Comparison of ENCODE assay signal across 11 mouse cellular contexts in genomic region chr7:80789061-80789460, GRCm38 (mm10). TPM values are rescaled to one million over a fixed set of nuclear protein-coding genes. Genes with fewer than 3 reads are reported as not detected.
DNase-seq lines count a peak whose midpoint lies in the region; ATAC-seq lines count a peak whose summit lies in the region.
"Had no signal": no experiment of that assay in that cellular context is flagged by ENCODE, and none has a peak within 500 bp of the region (broad histone marks: within the 10 kb centered on the region; RNA-seq: fewer than 3 reads in every experiment).

No protein-coding gene starts in this region.

- no peak for ATAC-seq in embryonic facial prominence, embryonic 11.5 days (replicated peaks; ENCODE audit: insufficient number of reproducible peaks, low FRiP score, low TSS enrichment, low read depth)
- no peak for ATAC-seq in heart, embryonic 14.5 days (ENCODE audit: insufficient number of reproducible peaks, insufficient read depth, low FRiP score, low read depth)
- ATAC-seq in megakaryocyte-erythroid progenitor cell, adult 5-6 weeks (replicated peaks; ENCODE audit: low FRiP score, low TSS enrichment, poor library complexity, severe bottlenecking): peak; percentile 43; the same call in 1 of the 2 replicates
- ATAC-seq: forebrain, embryonic 13.5 days had no signal

- no peaks in the 10 kb centered on the region for H3K4me1 ChIP-seq in embryonic facial prominence, embryonic 11.5 days (ENCODE audit: control insufficient read depth, insufficient read depth, low read length)
- H3K4me1 ChIP-seq in embryonic facial prominence, embryonic 10.5 days: peaks cover 16% of the 10 kb centered on the region
- H3K4me1 ChIP-seq in heart, embryonic 14.5 days (ENCODE audit: control insufficient read depth in 2 of 2, insufficient read depth in 2 of 2, low read length in 2 of 2): peaks cover 18 to 57% of the 10 kb centered on the region in 2 experiments
- H3K4me1 ChIP-seq in forebrain, embryonic 10.5 days: peaks cover 11% of the 10 kb centered on the region
- H3K4me1 ChIP-seq: forebrain, embryonic 13.5 days; midbrain, embryonic 12.5 days had no signal

- peak; percentile 68 for DNase-seq in embryonic facial prominence, embryonic 11.5 days (ENCODE audit: low spot score)
- DNase-seq in embryonic facial prominence, embryonic 10.5 days (ENCODE audit: low spot score): no peak
- peak; percentile 54 for DNase-seq in A20 (ENCODE audit: low read depth, low spot score)
- DNase-seq in right cerebral cortex, postnatal 25 days: no peak
- DNase-seq in thymus, postnatal 25 days: no peak
- no peak for DNase-seq in forebrain, embryonic 10.5 days (ENCODE audit: extremely low spot score, low spot score)
- DNase-seq: cerebellum, adult 2 months had no signal

- H3K27ac ChIP-seq in embryonic facial prominence, embryonic 11.5 days (replicated peaks; ENCODE audit: low read depth, low read length): no peak overlapping the region
- no peak overlapping the region for H3K27ac ChIP-seq in embryonic facial prominence, embryonic 10.5 days (replicated peaks)
- peak overlapping the region in 1 of 2 experiments; percentile 83; a peak in 2 of 4 replicates for H3K27ac ChIP-seq in heart, embryonic 14.5 days (replicated peaks in 1 of 2; ENCODE audit: control insufficient read depth in 1 of 2, insufficient read depth in 1 of 2, low read depth in 2 of 2, low read length in 2 of 2)
- no peak overlapping the region for H3K27ac ChIP-seq in forebrain, embryonic 10.5 days
- H3K27ac ChIP-seq: forebrain, embryonic 13.5 days; midbrain, embryonic 12.5 days had no signal

- H3K4me2 ChIP-seq in embryonic facial prominence, embryonic 11.5 days (ENCODE audit: low read depth, low read length): no peak overlapping the region
- H3K4me2 ChIP-seq in heart, embryonic 14.5 days (ENCODE audit: low read length): peak overlapping the region; percentile 39
- H3K4me2 ChIP-seq: forebrain, embryonic 13.5 days; midbrain, embryonic 12.5 days had no signal

- H3K27me3 ChIP-seq in embryonic facial prominence, embryonic 11.5 days (ENCODE audit: control insufficient read depth, insufficient read depth, low read length): no peaks in the 10 kb centered on the region
- no peaks in the 10 kb centered on the region for H3K27me3 ChIP-seq in embryonic facial prominence, embryonic 10.5 days (replicated peaks; ENCODE audit: low read depth, poor library complexity, severe bottlenecking)
- H3K27me3 ChIP-seq in heart, embryonic 14.5 days (ENCODE audit: control insufficient read depth, insufficient read depth, low read length): no peaks in the 10 kb centered on the region
- H3K27me3 ChIP-seq in forebrain, embryonic 10.5 days (ENCODE audit: poor library complexity, severe bottlenecking): no peaks in the 10 kb centered on the region
- H3K27me3 ChIP-seq: forebrain, embryonic 13.5 days; midbrain, embryonic 12.5 days had no signal

- no peaks in the 10 kb centered on the region; the same call in 1 of the 2 replicates for H3K9me3 ChIP-seq in embryonic facial prominence, embryonic 11.5 days (replicated peaks; ENCODE audit: control insufficient read depth, low read length)
- H3K9me3 ChIP-seq in embryonic facial prominence, embryonic 10.5 days: peaks cover 5% of the 10 kb centered on the region; the same call in 1 of the 2 replicates
- H3K9me3 ChIP-seq in heart, embryonic 14.5 days (ENCODE audit: control insufficient read depth, low read length): no peaks in the 10 kb centered on the region
- peaks cover 7% of the 10 kb centered on the region for H3K9me3 ChIP-seq in forebrain, embryonic 10.5 days
- H3K9me3 ChIP-seq: forebrain, embryonic 13.5 days had no signal

- WGBS in embryonic facial prominence, embryonic 11.5 days: 31% methylated on average over 1 of the region's 1 CpGs
- WGBS in embryonic facial prominence, embryonic 10.5 days: 35% methylated on average over 1 of the region's 1 CpGs
- 0% methylated on average over 1 of the region's 1 CpGs for WGBS in heart, embryonic 14.5 days
- WGBS in forebrain, embryonic 10.5 days: 71% methylated on average over 1 of the region's 1 CpGs

- H3K4me3 ChIP-seq in embryonic facial prominence, embryonic 11.5 days (ENCODE audit: low read depth, low read length): no peak overlapping the region
- no peak overlapping the region for H3K4me3 ChIP-seq in embryonic facial prominence, embryonic 10.5 days
- H3K4me3 ChIP-seq in heart, embryonic 14.5 days (ENCODE audit: control insufficient read depth in 1 of 2, insufficient read depth in 1 of 2, low read depth in 1 of 2, low read length in 2 of 2): no peak overlapping the region
- H3K4me3 ChIP-seq in forebrain, embryonic 10.5 days: no peak overlapping the region
- H3K4me3 ChIP-seq: forebrain, embryonic 13.5 days; midbrain, embryonic 12.5 days had no signal

- no peaks in the 10 kb centered on the region for H3K36me3 ChIP-seq in embryonic facial prominence, embryonic 11.5 days (replicated peaks; ENCODE audit: control insufficient read depth, insufficient read depth, low read depth, low read length)
- peaks cover 8% of the 10 kb centered on the region for H3K36me3 ChIP-seq in embryonic facial prominence, embryonic 10.5 days (replicated peaks)
- H3K36me3 ChIP-seq in heart, embryonic 14.5 days (ENCODE audit: control insufficient read depth, insufficient read depth, low read length): peaks cover 17% of the 10 kb centered on the region
- H3K36me3 ChIP-seq in forebrain, embryonic 10.5 days (replicated peaks): peaks cover 10% of the 10 kb centered on the region

- no peak overlapping the region for H3K9ac ChIP-seq in embryonic facial prominence, embryonic 11.5 days (replicated peaks; ENCODE audit: low read length)
- no peak overlapping the region for H3K9ac ChIP-seq in heart, embryonic 14.5 days (ENCODE audit: low read length)
- H3K9ac ChIP-seq: forebrain, embryonic 13.5 days; midbrain, embryonic 12.5 days had no signal

RNA-seq across cellular contexts. Expression of gene Iqgap1, which starts 36.7 kb away (rescaled TPM):
- polyA plus RNA-seq in embryonic facial prominence, embryonic 11.5 days (2014; fragmentation: Nextera tagmentation; extraction: Ambion mirVana): 30.4 and 32.6 TPM in 2 replicates
- 29.2 and 29.3 TPM in 2 replicates for polyA plus RNA-seq in embryonic facial prominence, embryonic 10.5 days (2016; fragmentation: Nextera tagmentation; extraction: Ambion mirVana)
- polyA plus RNA-seq in heart, embryonic 14.5 days (2014; fragmentation: Nextera tagmentation; extraction: Ambion mirVana): 39.4 and 40.0 TPM in 2 replicates
- 31.2 and 41.7 TPM in 2 replicates for total RNA-seq in megakaryocyte-erythroid progenitor cell, adult 5-6 weeks (2014; fragmentation: Nextera tagmentation)
- total RNA-seq in megakaryocyte-erythroid progenitor cell, adult 5-6 weeks (2017): 39.6 and 54.4 TPM in 2 replicates
- 29.1 TPM in 2 replicates for polyA plus RNA-seq in forebrain, embryonic 10.5 days (2016; fragmentation: Nextera tagmentation; extraction: Ambion mirVana)

Comparison
In these comparisons a context has a peak if more than half of its experiments do, and no peak if none do; other contexts are left out.
1. DNase-seq: peak in embryonic facial prominence, embryonic 11.5 days (single experiment) and A20 (single experiment); none in embryonic facial prominence, embryonic 10.5 days (single experiment), right cerebral cortex, postnatal 25 days (single experiment), thymus, postnatal 25 days (single experiment) and forebrain, embryonic 10.5 days (single experiment).